Mouse (Mus musculus) ES-CJ7 (cell line): ENCODE measurements at regions not wholly inside any gene's neighbourhood (a gene's known extent, or its start where the extent isn't known, plus 50 kb on each side); places are given as distances from the start of the nearest gene placed in this dataset.

Experiments
- DNase-seq: peaks from one replicate; pipeline ENCODE4 v3.0.0; 2011; ENCODE audit warnings: low read depth, low spot score

DNA sequence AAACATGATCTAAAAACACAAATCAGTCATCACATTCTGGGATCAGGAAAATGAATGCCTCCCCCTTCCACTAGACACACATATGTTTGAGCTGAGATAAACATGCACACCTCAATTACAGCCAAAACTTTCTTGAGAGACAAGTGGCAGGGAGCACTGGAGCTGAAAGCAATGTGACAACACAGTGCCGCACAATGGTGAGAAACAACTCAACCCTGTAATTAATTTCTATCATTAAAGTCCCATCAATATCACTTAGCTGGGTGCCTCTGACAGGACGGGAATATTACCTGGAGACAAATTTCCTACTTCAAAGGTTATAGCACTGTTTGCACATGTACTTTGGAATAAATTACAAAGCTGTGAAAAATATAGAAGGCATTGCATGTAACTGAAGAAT, 381.2 kb upstream of the Amd2 start:
- no peak for DNase-seq

DNA sequence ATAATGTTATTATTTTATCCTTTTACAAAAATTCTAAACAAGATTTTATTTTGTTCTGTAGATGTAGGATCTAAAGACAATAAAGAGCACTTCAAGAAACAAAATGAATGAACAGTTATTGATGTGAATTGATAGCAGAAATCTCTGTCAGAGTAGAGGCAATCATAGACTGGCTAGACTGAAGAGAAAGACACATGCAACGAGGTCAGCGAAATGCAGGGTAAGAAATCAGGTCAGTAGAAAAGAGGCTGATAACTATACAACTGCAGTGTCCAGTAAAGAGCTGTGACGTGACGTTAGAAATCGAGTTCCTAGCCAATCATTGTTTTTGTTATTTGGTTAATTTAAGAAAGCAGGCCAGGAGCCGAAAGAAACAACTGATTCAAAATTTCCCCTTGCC, 343.0 kb upstream of the Amd2 start:
- DNase-seq: no peak

GRCm38 (mm10) chr10:36036476-36036875, 324.8 kb upstream of the Amd2 start:
- no peak for DNase-seq

GRCm38 (mm10) chr10:35998869-35999268, 287.2 kb upstream of the Amd2 start:
- peak; percentile 6 for DNase-seq

GRCm38 (mm10) chr10:35949056-35949455, 237.4 kb upstream of the Amd2 start:
- no peak for DNase-seq

GRCm38 (mm10) chr10:35946006-35946405, 234.3 kb upstream of the Amd2 start:
- DNase-seq: no peak

DNA sequence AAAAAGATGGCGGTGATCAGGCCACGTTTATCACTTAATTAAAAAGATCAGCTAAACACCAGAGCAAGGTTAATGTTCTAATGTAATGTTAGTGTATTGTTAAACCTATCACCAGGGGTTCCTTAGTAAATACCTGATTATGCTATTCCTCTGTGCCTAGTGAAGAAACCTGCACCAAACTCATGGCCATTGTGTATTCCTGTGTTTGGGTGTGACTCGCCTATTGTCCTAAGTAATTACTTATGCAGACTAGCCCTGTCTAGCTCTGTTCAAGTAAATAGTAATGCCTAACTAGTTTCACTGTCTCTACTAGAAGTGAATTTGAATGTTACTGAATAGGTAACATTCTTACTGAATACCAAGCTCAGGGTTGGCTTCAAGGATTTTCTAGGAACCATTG, 231.6 kb upstream of the Amd2 start:
- DNase-seq: peak; percentile 51

DNA sequence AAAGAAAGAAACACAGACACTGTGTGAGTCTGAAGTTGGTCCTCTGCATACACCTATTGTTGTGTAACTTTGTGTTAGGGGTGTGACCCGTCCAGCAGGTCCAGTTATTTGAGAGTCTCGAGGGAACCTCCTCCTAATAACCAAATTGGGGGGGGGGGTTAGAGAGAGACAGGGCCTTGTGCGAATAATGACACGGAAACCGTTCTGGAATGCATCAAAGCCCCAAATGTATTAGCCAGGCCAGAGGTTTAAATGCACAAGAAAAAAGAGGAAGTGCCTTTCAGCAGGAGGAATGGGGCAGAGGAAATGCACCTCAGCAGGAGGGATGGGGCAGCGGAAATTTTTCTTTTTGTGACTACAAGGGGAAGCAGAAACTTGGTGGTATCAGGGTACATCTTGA, 228.9 kb upstream of the Amd2 start:
- peak; percentile 16 for DNase-seq
